Mouse (Mus musculus): Measurements from ENCODE around the gene Hif3a.
A peak's percentile ranks its signal among the peaks of the same experiment; 100 is the strongest.

Gene Hif3a

DNA sequence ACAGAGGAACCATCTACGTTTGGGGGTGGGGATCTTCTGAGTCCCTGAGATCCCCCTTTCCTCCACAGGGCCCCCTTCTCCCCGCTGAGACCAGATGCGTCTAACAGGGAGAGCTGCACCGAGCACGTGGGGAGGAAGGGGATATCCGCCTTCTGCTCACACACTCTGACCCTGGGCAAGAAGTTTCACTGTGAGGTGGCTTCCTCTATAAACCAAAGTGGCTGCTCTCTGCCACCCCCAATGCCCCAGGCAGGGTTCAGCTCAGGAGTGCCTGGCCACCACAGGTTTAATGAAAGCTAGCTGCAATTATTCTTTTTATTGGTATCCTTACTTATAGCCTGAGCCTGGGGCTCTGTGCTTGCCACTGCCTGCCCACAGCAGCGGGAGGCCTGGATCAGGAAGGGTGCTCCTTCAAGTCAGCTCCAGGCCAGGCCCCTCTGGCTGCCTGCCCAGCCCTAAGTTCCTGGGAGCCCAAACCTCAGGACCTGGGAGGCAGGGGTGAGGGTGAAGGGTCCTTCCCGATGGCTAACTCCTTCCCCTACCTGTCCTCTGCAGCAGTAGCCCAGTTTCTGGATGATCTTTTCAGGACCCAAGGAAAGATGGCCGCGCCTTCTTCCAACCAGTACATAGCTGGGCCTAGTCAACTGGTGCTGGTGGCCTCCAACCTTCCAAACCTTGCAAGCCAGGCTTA is 37.3 kb downstream of the Hif3a start:
- DNase-seq (ENCODE audit: low spot score in 2 of 2): peak in 1 of 2 experiments; percentile 62

DNA sequence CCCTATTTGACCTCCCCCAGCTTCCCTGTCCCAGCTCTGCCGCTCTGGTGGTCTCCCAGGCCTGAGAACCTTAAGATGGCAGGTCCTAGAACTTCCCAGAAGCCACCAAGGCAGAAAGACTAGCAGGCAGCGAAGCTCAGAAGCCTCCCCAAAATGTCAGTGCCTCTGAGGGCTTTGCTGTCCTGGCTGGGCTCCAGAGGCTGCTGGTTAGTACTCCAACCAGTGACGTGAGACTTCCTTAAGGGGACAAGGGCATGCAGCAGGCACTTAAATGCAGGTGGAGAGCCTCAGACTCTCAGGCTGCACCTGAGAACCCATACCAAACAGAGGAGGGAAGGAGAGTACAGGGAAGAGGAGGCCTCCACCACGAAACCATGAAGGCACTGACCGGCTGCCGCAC is 38.1 kb downstream of the Hif3a start:
- DNase-seq (ENCODE audit: low spot score in 2 of 2): no peak

DNA sequence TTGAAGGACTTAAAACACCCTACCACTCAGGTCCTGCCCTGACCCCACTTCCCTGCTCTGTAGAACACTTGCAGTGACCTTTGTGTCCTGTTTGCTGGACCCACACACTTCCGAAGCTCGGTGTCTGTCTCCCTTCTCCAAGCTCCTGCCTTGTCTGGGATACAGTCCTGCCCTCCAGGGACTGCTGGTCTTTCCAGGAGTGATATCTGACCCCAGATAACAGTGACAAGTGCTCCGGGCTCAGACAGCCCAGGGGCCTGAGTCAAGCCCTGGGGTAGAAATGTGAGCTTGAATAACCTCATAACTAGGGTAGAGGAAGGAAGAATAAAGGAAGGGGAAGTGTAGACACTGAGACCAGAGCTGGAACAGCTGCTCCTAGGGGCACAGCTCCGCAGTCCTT is 38.5 kb downstream of the Hif3a start:
- no peak for DNase-seq (ENCODE audit: low spot score in 2 of 2)

DNA sequence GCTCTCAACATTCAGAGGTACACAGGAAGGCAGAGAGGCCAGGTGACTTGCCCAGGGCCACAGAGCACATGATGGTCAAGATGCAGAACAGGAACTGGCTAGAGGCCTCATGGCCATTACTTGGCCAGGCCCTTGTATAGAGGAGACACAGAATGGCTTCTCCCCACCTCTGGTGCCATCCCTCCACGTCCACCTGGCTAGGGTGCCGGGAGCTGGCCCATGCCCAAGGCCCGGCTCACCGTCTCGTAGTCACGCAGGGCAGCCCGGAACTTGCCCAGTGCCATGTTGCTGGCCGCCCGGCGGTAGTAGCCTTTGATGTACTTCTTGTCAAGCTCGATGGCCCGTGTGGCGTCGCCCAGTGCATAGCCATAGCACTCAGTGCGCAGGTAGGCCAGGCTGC is 40.1 kb downstream of the Hif3a start:
- DNase-seq (ENCODE audit: low spot score in 2 of 2): no peak

DNA sequence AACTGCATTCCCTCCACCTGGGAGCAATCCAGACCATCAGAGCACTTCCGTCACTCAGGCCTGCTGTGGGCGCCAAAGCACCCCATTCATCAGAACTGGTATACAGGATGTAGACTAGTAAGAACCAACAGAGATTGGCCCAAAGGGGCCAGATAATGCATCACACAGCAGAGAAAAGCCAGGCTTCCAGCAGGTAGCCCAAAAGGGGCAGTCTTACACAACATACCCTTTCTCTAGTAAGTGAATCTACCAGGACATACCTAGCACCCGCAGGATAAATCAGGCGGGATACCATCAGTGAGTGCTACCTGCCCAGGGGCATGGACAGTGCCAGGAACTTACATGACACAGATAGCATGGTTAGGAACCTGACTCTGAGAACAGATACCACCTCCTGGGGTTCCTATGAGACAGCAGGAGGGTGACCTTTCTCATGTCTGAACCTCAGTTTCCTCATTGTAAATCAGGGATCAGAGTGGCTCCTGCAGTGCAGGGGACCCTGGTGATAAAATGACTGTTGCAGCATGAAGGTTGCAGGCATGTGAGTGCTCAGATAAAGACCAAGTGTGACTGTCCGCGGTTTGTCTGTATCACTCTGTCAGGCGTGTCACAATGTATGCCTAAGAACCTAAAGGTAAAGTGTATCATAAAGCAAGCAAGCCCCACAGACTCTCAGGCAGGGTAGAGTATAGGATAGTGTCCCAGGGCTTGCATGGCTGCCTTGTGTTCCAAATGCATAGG is 42.6 kb downstream of the Hif3a start:
- DNase-seq (ENCODE audit: low spot score in 2 of 2): no peak

DNA sequence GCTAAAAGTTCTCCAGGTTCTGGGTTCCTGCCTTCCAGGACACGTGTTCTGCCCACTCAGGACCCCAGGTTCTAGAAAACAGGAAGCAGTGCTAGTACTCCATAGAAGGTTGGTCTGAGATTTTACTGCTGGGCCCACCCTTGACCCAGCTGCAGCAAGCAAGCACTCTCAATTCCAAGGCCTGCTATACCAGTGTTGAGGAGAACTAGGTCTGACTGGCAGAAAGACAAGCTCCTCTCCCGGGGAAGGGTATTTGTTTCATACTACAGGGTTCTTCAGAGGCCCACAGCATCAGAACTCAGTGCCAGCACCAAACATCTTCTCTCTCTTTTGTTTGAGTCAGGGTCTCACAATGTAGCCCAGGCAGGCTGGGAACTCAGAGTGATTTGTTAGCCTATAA is 44.3 kb downstream of the Hif3a start:
- DNase-seq (ENCODE audit: low spot score in 2 of 2): no peak

DNA sequence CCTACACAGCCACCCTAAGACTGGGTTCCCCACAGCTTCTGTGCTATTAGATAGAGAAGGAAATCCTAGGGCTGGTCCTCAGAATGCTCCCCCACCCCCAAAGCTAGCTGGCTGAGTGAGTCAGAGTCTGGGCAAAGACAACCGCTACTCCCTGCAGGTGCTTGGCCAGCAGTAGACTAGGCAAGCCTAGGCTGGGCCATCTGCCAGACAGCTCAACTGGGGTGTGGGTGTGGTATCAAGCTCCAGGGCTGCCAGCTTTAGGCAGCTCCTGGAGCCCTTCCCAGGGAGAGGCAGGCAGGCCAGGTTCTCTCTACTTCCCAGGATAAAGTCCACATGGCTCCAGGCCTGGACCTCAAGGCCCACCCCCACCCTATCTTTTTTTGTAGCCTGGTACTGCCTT is 45.2 kb downstream of the Hif3a start:
- peak; percentile 89 to 91 for DNase-seq (ENCODE audit: low spot score in 2 of 2)

DNA sequence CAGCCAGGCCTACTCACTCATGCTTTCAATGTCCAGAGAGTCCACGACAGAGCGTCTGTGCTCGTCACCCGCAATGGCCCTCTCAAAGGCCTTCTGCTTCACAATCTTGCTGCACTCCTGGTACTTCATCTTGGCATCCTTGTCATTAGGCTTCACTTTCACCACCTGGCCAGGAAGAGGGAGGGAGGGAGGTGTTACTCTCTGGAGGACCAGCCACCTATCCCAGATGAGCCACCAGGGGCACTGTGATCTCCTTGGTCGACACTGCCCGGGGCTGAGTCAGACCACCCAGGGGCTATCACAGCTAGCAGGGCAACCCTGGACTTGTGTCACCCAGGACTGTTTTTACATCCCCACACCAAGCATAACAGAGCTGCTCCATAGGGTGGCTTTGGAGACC is 46.8 kb downstream of the Hif3a start:
- DNase-seq (ENCODE audit: low spot score in 2 of 2): no peak

DNA sequence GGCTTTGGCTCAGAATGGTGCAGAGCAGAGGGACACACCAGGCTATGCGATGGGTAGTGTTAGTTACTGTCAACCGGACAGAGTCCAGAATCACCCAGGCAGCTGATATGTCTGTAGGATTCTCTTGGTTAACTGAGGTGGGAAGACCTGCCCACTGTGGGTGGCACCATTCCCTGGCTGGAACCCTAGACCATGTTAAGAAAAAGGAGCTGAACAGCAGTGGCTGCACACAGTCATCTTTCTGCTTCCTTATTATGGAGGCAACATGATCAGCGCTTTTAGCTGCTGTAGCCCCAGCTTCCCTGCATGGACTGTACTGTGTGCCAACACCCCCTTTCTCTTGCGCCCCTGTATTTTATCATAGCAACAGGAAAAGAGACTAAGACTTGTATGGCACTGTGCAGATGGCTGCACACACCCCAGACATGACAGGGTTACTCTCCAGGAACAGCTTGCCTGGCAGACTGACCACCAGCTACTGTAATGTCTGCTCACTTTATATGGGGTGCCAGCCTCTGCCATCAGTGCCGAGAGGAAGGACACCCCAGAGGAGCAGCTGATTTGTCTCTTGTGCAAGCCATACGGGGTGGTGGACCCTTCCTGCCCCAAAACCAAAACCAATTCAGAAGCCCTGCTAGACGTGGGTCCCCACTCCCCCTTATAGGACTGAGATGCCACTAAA is 50.2 kb downstream of the Hif3a start:
- DNase-seq (ENCODE audit: low spot score in 2 of 2): no peak

DNA sequence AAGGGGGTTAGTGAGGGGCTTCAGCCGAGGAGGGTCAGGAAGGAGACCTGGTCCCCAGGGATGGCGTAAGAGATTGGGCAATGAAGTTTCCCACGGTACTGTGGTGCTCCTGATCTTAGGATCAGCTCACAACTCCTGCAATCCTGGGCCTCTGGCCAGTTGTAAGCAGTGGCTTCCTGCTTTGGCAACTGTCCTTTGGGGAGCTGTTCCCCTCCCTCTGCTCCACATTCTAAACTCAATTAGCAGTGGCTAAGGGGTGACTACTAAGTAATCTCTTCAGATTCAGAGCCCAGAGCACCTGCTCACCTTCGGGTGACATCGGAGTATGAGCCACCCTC is 52.2 kb downstream of the Hif3a start:
- DNase-seq (ENCODE audit: low spot score in 2 of 2): no peak

DNA sequence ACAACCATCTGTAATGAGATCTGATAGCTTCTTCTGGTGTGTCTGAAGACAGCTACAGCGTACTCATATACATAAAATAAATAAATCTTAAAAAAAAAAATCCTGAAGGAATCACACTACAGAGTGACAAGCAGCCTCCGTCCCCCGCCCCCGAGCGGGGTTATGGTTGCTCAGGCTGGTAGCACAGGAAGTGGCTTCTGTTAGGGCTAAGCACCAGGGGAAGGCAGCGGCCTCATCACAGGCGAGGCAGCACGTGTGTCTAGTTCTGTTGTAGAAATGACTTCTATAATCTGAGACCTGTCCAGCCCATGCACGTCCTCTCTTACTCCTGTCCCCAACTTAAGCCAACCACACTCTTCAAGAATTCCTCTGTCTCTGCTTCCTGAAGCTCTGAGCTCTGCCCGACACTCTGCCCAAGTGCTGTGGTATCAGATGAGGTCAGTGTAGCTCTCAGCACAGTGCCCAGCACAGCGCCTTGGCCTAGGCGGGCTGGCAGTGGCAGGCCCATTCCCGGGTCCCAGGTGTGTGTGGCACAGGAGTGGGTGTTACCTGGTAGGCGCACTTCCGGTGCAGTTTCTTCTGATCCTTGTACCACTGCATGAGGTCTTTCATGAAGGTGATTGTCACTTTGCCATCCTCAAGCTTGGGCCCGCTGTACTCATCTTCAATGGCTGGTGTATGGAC is 52.8 kb downstream of the Hif3a start:
- no peak for DNase-seq (ENCODE audit: low spot score in 2 of 2)

DNA sequence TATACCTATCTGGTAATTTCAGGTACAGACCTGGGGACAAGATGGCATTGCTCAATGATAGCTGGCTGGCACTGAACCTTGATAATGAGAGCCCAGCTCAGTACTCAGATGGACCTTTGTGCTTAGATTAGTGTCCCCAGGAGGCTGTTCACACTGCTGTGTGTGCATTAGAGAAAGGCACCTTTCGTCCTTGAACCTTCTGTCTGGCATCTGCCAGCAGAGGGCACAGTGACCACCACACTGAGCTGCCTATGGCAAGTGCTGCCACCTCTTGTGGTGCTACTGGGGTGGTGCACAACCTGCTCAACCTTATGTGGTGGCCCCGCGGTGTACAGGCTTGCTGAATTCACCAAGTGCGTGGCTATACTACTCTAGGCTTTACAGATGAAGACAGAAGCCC is 54.9 kb downstream of the Hif3a start:
- no peak for DNase-seq (ENCODE audit: low spot score in 2 of 2)

DNA sequence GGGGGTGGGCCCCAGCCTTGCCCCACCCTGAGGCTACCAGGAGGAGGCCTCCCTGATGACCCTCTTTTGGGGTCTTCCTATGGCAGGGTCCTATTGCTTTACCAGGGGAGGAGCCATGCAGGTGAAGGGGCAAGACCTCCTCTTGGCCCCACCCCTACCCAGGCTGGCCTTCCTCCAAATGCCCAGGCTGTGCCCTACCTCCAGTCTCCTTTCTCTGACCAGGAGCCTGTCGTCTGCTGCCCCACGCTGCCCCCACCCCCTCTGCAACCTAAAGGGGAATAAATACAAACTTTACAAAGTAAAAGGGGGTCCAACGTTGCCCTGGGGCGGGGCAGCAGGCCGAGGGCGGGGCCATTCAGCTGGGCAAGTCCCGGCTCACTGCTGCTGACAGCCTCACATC is 57.5 kb downstream of the Hif3a start:
- no peak for DNase-seq (ENCODE audit: low spot score in 2 of 2)

DNA sequence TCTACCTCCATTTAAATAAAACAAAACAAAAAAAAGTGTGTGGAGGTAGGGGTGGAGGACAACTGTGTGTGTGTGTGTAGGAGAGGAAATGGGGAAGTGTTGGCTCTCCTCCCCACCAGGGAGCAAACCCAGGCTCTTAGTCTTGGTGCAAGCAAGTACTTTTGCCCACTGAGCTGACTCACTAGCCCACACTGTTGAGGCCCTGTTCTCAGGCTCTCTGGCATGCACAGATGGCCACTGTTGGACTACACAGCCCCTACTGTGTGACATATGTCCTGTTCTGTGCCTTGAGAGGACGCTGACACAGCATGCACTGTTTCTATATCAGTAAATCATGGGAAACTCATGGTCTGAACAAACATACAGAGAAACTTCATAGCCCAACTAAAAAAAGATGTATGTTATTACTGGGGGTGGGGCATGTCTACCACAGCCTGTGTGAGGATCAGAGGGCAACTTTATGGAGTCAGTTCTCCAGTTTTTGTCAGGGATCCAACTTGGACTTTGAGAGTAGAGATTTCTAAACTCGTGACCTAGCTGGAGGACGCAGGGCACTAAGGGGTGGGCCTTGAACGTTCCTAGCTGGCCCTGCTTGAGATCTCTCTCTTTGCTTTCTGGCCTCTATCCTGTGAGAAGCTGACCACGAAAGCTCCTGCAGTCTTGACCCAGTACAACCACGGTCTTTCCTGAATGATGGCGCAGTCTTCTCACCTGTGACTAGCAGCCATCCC is 58.8 kb downstream of the Hif3a start:
- no peak for DNase-seq (ENCODE audit: low spot score in 2 of 2)

DNA sequence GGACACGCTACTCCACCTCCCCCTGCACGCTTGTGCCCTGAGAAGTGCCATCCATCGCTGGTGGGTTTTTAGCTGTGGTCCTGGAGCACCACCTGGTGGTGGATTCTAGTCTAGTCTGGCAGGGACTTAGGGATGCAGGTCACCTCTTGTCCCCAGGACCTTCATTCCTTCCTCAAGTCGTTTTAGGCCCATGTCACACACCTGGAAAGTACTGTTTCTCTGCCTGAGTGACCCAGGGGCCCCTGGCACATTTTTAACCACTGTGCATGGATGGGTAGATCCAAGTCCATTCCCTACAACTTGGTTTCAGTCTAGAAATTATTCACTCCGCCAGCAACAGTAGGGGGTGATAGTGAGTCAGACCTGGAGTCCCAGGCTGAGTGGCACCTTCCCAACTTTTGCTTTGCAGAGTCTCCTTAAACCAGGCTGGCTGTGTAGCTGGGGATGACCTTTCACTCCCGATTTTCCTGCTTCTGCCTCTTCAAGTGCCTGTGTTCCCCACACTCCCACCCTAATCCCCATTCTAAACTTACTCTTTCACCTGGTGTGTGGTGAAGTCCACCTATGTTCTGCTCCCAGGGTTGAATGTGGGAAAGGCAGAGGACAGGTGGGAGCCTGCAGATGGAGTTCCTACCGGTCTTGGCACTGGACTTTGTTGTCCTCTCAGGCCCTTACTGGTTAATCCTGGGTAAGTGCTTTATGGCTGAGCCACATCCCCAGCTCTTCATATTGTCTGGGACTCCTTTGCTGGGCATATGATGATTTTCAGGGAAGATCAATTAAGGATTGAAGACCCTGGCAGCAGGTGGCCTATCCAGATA is 59.6 kb downstream of the Hif3a start:
- peak; percentile 56 to 80 for DNase-seq (ENCODE audit: low spot score in 2 of 2)

DNA sequence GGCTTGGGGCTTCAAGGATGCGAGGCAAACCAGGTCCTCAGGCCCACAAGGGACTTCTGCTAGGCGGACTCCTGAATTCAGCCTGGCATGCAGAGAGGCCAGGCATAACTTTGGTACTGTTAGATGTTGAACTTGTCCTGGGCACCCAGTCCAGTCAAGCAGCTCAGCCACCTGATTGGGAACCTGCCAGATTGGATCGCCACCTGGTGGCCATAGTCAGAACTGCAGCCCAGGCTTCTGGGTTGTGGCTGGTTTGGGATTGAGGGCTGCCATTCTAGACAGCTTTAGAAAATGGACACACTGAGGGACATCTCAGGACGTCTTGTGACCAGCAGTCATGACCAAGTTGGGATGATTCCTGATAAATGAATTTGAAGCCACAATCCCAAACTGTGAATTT is 62.6 kb downstream of the Hif3a start:
- peak; percentile 73 to 85 for DNase-seq (ENCODE audit: low spot score in 2 of 2)

DNA sequence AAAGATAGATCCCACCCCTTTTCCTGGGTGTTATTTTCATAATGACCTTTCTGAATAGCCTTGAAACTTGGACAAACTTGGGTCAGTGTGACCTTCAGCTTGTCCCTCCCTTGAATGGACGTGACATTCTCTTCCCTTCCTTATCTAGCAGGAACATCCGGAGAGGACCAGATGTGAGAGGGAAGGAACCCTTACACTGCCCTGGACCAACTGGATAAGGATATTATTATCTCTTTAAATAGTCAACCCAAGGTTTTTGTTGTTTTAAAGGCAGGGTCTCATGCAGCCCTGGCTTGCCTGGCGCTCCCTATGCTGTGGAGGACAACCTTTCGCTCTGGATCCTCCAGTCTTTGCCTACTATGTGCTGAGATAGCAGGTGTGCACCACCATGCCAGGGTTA is 63.0 kb downstream of the Hif3a start:
- DNase-seq (ENCODE audit: low spot score in 2 of 2): no peak

DNA sequence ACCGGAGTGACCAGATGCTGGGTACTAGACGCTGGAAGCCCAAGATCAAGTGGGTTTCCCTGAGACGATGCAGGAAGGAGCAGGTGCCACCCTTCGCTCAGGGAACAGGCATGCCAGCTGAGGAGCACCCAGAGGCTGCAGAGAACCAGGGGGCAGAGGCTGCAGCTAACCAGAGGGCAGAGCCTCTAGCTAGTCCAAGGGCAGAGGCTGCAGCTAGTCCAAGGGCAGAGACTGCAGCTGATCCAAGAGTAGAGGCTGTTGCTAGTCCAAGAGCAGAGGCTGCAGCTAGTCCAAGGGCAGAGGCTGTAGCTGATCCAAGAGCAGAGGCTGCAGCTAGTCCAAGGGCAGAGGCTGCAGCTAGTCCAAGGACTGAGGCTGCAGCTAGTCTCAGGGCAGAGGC is 66.9 kb downstream of the Hif3a start:
- DNase-seq (ENCODE audit: low spot score in 2 of 2): no peak

DNA sequence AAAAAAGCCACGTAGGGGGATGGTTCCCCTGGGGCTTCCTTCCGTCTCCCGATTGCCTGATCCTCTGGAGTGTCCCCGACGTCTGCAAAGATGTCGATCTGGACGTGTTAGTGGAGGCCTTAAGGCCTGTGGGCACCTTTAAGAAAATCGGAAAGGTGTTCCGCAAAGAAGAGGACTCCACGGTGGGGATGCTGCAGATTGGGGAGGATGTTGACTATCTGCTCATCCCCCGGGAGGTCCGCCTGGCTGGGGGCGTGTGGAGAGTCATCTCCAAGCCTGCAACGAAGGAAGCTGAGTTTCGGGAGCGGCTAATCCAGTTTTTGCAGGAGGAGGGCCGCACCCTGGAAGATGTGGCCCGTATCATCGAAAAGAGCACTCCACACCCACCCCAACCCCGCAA is 67.8 kb downstream of the Hif3a start:
- no peak for DNase-seq (ENCODE audit: low spot score in 2 of 2)

DNA sequence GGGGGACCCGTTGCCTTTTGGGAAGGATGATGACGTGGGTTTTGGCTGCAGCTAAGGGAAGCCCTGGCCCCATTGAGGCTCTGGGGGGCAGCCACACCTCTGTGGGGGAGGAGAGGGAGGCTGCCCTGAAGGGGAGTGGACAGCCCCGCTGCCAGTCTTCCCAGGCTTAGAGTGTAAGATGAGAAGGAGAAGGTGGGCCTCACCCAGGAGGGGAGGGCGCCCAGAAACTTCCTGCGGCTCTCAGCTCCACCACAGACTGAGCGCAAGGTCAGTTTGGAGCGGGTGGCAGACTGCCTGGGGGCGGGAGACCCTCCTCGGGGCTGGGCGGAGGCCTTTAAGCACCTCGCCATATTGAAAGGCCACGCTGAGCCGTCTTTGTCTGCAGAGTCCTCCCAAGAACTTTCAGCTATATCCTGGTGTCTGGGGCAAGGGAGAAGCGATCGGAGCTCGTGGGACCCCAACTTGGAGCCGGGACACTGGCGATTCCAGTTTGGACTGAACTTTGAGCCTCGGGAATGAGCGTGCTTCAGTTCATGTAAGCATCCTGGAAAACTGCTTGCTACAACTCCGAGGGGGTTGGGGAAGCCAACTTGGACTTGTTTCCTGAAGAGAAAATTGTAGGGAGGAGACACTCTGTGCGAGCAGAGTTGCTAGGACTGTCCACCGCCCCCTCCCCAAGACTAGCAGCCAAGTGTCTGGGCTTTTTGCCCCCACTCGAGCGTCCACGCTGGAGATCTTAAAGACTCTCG is 68.4 kb downstream of the Hif3a start:
- peak; percentile 87 to 89 for DNase-seq (ENCODE audit: low spot score in 2 of 2)
